Mouse (Mus musculus): ENCODE data around the gene Fbxl7. TPM values are rescaled to one million over a fixed set of nuclear protein-coding genes. Genes with fewer than 3 reads are reported as not detected.

The Fbxl7 gene
- polyA plus RNA-seq (2012; rRNA removed): 3.9 TPM in 2 replicates

DNA sequence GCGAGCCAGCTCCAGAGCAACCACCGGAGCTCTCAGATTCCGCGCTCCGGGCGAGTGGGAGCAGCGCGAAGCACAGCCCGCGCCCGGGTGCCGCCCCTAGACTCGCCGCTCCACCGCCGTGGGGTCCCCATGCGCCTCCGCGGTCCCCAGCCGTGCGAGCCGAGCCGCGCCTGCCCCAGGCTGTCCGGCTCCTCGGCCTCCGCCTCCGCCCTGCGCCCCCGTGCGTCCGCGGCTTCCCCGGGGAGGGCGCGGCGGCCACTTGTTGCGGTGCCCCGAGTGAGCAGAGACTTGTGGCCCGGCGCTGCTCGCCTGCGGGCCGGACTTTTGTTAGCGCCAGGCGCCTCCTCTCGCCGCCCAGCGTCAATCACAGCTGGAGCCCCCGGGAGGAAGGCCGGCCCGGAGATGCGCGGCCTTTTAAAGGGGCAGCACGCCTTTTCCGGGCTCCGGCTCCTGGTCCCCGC is at the start of gene Fbxl7:
Gene Fbxl7, minus strand, starts transcription at position 330 of the 461 bp plus-strand sequence.
- no peak for DNase-seq (ENCODE audit: low read depth)

DNA sequence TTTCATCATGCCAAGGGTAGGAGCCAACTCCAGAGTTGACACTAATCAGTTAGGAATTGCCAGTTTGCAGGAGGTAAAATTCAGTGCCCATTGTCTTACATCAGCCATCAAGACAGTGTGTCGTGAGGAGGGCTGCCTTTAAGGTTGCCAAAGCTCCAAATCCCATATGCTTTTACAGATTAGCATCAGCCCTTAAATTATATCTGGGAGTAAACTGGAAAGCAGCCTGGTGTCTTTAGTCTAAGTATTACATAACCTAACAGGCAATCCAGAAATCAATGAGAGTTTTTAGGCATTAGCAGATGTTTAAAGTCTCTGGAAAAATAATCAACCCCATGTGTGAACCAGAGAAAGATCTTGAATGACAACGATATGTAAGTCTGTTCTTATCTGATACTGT is 26.6 kb upstream of the Fbxl7 start:
- no peak for DNase-seq (ENCODE audit: low read depth)

DNA sequence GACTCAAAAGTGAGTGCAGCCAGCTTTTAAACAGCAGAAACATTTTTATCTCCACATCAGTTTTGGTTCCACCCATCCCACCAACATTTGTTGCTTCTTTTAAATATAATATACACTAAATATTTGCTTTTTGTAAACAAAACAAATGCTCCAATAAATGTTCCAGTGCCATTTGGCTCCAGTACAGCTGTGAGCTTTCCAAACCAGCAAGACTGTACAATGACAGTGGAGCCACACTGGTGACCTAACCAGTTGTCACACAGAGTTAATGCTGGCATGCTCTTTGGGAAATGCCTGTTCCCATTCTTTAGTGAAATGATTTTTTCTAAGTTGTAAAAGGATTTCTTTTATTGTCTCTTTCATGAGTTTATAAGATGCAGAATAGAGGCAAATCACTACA is 18.0 kb upstream of the Fbxl7 start:
- DNase-seq (ENCODE audit: low read depth): no peak

DNA sequence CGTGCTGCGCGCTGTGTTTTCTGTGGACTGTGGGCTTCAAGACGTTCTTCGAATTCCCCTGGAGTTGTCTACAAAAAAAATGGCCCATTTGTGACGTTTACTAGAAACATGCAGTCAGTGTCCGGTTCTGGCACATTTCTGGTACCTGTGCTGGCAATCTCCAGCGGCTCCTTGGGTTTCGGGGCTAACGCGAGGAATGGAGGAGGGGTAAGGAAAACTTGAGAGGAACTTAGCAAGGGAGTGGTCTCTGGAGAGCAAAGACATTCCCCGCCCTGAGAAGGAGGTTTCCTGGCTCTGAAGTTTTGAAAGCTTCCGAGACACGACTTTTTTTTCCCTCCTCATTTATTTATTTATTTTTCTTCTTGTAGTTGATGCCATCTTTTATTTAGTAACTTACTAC is 381 bp upstream of the Fbxl7 start:
- no peak for DNase-seq (ENCODE audit: low read depth)

DNA sequence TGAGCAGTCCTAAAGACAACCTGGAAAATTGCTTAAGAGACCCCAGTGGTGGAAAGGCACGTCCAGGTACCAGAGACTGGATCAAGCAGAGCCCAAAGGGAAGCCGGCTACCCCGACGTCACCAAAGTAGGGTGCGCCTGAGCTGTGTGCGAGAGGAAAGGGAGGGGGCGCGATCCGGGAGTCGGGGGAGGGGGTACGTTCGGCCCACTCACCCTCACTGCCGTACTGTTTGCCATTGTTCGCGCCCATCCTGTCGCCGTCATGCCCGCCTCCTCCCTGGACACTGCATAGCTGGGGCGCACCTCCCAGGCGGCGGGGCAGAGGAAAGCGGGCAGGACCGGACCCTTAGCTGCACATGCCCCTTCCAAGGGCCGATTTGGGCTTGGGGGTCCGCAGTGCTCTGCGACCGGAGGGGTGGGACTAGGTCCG is 565 bp downstream of the Fbxl7 start:
- no peak for DNase-seq (ENCODE audit: low read depth)

DNA sequence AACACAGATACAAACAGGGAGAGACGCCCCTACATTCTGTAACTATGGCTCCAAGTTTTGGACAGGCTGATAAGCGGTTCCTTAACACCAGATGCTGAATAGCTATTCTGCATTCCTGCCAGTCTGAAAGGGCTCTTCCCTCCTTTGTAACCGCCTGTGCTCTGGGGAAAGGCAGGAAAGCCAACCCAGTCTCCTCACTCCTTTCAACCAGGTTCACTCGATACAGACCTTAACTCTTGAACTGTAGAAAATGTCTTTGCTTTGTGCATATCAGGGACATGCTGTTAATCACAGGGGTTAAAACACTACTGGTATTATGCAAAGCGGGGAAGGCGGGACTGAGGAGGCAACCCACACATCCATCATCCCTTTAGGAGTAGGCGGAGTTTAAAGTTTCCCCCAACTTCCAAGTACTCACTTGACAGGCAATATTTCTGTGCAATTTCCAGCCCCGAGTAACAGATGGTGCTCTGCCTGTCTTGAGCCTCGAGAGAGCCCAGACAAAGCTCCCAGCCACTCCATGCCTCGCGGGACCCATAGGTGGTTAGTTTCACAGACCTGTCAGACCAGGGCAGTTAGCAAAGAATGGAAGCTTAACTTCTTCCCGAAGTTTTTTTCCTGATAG is 1.2 kb downstream of the Fbxl7 start:
- DNase-seq (ENCODE audit: low read depth): no peak

DNA sequence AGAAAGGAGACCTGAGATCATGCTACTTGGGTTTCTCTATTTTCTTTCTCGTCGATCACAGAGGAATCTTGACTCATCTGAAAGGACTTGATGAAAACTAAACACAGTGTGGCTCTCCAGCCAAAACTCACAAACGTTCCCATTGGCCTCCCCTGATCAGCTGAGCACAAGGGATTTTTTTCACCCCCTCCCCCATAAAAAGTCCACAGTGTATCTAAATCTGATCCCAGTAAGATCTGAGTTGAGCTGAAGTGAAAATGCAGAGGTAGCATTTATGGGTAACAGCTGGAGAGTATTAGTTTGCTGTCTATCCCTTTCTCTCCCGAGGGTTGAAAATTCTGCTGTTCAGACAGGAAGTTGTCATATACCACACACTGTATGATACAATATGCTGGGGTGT is 2.2 kb downstream of the Fbxl7 start:
- DNase-seq (ENCODE audit: low read depth): no peak

DNA sequence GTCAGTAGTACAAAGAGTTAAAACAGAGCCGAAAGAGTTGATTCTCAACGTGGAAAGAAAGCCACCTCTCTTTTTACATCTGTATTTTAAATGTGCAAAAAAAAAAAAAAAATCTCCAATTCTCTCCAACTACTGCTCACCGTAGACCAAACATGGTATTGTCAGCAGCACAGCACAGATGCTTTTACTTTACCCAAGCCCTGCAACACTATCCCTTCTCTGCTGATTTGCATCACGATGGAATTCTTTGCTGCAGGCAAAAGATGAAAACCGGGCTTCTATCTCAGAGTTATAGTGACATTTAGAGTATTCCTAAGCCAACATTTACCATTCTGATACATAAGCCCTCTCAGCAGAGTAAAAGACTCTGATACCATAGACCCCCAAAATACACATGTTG is 5.4 kb downstream of the Fbxl7 start:
- DNase-seq (ENCODE audit: low read depth): no peak

DNA sequence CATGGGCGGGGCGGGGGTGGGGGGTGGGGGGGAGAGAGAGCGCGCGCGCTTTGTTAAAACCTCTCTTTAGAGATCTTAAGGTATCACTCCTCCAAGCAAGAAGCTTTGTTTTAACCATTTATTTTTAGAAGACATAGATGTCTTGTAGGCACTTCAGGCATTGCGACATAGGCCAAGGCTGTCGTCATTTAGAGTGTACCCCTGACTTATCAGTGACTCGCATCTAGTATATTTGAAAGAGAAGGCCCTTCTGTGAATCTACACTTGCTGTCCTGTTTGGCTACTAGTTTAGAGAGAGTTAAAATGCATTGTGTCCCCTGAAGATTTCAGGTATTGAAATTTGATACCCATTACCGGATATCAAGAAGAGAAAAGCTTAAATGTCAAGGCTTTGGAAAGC is 7.2 kb downstream of the Fbxl7 start:
- DNase-seq (ENCODE audit: low read depth): no peak

DNA sequence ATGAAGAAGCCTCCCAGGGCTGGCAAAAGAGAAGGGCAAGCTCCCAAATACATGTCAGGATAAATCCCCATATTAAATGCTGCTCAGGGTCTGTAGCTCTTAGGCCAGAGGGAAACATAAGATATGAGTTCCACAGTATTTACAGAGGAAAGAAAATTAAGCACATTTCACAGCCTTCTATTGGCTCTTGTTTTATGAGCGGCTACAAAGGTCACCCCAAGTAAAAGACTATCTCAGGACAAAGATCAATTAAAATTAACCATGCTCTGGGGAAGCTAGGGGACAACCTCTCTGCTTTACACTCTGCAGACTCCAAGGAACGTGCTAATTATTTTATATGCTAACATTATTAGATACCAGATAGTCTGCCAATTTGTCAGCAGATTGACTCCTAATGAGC is 9.4 kb downstream of the Fbxl7 start:
- no peak for DNase-seq (ENCODE audit: low read depth)

DNA sequence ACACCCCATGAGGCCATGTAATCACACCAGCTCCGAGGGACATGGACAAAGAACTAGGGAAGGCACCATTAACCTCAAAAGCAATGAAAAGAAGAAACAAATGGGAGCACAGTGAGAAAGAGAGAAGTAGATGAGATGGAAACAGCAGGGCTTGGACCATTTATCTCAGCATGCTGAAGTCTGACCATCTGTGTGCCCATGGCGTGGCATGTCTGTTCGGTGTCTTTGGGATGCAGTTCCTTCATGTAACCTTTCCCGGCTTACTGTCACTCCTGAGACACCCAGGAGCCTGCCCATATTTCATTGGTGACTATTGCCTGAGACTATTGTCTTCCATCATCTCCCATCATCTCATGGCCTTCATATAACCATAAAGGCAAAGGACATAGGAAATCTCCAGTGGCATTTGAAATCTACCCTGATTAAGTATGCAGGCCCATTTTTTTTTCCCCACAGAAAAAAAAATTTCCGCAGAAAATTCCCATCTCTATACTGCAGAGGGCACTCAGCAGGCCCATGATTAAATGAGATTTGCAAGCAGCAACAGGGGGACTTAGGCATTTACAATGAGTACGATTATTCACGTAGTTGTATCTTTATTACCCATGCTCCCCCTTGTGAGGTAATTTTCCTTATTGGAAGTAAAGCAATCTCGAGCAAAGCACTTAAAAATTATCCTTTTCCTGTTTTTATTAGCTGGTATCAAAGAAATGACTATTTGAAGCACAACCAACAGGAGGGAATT is 15.0 kb downstream of the Fbxl7 start:
- no peak for DNase-seq (ENCODE audit: low read depth)

DNA sequence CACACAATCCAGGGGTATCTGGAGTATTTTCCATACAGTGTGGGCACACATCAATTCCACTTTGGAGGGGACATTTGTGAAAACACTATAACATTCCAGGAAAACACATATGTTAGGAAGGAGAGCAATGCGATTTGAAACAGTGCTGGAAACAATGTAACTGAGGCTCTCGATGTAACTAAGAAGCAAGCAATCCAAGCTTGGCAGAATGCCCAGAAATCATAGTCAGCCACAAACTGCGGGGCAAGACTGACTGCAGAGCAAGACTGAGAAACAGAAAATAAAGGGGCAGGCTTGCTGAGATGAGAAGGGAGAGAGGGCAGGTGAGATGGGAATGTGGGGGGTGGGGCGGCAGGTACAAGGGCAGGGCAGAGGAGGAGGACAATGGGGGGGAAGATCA is 19.7 kb downstream of the Fbxl7 start:
- DNase-seq (ENCODE audit: low read depth): no peak

DNA sequence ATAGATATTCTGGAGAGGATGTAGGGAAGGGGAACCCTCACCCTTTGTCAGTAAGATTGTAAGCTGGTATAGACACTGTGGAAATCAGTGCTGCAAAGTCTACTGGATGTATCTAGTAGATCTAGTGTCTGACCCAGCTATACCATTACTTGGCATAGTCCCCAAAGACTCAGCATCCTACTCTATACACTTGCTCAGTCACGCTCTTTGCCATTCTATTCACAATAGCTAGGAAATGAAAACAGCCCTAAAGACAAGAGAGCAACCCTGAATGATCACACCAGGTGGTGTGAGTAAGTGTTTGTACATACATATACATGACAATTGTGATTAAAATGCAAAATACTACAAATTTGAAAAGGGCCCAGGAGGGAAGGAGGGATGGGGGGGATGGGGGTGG is 23.1 kb downstream of the Fbxl7 start:
- DNase-seq (ENCODE audit: low read depth): no peak

DNA sequence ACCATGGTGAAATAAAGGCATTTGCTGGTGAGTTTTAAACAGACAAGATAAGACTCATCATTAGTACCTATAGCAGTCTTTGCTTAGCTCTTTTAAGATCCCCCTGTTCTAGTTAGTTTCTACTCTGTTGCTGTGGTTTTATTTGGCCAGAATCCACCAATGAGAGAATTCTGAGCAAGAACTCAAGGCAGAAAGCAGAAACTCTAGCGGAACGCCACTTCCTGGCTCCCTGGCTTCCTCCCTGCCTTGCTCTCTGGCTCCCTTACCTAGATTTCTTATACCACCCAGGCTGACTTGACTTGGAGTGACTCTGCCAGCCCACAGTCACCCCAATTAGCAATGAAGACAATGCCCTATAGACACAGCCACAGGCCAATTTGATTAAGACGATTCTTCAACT is 26.2 kb downstream of the Fbxl7 start:
- DNase-seq (ENCODE audit: low read depth): no peak

DNA sequence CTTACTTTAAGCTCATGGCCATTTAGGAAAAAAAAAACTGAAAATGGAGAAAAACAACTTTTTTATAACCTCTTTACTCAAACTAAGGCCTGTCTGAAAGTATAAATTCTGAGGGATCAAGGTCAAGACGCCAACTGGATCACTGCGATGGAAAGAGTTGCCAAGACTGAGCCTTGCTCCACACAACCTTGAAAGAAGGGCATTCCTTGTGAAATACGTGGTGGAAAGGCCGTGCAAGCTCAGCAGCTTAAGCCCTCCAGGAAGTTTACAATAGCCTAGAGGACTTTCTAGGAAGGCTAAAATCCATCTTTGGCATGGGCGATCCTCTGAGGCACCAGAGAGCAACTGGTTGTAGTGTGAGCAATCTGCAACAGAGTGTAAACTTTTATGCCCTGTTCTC is 27.9 kb downstream of the Fbxl7 start:
- no peak for DNase-seq (ENCODE audit: low read depth)

DNA sequence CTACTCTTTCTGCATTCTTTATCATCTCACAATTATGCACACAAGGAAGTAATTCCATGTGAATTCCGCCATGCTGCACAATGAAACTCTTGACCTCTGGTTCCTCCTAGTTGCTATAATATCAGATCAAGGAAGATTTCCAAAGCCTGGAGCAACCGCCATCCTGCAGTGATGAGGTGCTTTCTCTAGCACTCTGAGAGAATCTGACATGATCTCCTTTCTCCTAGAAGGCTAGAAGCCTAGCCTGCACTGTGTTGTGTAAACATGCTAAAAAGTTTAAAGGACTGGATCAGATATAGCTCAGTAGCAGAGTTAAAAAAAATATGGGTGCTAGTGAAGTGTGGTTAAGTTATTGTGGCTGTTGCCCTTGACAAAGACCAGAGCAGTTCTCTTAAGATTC is 33.2 kb downstream of the Fbxl7 start:
- DNase-seq (ENCODE audit: low read depth): no peak

DNA sequence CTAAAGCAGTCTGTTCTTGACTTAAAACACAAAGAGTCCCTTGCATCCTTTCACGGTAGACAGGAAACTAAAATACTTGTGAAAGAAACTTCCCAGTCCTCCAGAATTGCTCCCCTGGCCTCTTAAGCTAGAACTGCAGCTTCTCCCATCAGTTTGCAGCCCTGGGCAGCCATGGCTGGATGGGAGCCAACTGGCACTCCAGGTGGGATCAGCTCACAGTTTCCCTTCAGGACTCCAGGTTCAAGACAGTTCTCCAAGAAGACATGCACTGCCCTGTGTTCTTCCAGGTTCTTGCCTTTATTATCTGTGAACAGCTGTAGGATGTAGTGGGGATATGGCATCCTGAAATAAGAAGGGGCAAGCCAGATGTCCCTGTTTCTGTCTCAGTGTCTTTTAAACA is 45.8 kb downstream of the Fbxl7 start:
- DNase-seq (ENCODE audit: low read depth): no peak

DNA sequence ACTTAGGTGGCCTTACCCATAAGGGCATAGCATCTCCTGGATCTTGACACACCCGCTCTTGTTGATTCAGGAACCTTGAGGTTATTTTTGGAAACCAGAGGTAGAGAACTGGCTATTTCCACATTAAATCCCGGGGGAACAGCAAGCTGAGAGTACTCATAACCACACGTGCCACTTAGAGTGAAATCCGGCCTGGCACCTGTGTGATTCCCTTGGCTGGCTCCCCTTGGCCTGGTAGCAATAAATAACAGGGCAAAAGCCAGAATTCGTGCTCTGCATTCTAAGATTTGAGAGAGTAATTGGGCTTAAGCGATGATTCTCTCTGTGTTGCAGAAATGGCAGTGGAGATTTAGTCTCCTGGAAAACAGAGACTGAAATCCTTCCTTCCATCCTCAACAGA is 53.2 kb downstream of the Fbxl7 start:
- DNase-seq (ENCODE audit: low read depth): no peak

DNA sequence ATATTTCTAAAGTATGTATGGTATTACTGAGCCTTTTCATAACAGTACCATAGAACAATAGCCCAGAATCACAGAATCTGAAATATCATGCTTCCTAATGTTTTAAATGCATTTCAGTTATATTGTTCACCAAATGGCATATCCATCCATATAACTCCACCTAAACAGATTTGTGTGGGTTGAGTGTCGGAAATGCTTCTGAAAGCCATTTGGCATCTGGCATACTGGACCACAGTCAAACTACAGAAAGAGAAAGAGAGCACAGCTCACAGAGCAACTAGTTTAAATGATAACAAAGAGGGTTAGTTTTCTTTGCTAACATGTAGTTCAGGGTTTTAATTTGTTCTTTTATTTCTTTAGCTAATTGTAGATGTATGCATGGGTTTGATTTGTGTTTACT is 57.0 kb downstream of the Fbxl7 start:
- DNase-seq (ENCODE audit: low read depth): no peak

DNA sequence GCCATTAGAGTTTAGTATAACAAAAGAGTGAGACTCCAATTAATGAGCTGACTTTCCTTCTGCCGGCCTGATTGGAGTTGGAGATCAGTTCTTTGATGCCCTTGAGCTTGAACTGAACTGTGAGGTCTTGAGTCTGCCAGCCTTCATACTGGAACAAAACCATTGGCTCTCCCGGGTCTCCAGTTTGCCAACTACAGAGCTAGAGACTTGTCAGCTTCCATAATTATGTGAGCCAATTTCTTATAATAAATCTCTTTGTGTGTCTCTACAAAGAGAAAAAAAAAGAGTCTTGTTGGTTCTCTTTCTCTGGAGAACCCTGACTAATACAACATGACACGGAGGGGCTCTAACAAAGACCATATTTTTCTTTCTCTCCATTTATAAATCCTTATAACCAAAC is 58.2 kb downstream of the Fbxl7 start:
- no peak for DNase-seq (ENCODE audit: low read depth)

DNA sequence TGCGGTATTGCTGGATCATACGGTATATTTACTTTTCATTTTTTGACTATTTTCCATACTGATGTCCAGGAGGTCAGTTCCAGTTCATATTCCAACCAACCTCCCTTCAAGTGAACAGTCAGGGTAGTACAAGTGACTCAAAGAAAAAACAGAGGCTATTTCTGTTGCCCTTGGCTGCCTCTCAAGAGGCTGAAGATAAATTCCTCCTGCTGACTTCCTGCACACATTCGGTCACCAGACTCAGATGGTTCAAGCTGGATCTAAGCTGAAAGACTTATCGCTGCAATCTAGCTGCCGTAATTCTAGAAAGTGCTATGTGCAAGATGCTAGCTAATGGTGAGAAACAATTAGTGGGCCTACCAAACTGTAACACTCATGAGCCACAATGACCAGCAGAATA is 61.0 kb downstream of the Fbxl7 start:
- DNase-seq (ENCODE audit: low read depth): no peak

DNA sequence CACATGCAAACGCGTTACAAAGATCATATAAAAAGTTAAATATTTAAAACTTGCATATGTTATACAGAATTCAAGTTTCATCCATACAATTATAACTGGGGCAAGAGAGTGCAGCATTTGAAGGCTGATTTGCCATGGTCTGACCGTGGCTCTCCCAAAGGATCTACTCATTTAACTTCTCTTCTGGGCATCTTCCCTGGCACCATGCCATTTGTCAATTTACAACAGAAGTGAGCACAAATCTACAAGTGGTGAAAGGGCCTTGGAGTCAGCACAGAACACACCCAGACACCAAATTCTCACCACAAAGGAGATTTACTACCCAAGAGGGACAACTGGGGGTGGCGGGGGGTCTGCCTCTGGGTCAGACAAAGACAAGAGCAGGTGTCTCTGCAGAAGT is 64.2 kb downstream of the Fbxl7 start:
- DNase-seq (ENCODE audit: low read depth): no peak

DNA sequence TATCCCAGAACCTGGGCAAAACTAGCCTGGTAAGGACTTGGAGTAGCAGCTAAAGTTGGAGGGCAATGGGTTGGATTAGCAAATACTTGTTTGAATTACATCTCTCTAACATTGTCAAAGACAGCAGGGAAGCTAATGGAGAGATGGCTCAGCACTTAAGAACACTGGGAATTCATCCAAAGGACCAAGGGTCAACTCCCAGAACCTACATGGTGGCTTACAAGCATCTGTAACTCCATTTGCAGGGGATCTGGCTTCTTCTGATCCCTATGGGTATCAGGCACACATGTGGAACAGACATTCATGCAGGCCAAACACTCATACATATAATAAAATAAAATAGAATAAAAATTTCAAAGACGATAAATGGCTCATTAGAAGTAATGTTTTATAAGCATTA is 78.4 kb downstream of the Fbxl7 start:
- no peak for DNase-seq (ENCODE audit: low read depth)

DNA sequence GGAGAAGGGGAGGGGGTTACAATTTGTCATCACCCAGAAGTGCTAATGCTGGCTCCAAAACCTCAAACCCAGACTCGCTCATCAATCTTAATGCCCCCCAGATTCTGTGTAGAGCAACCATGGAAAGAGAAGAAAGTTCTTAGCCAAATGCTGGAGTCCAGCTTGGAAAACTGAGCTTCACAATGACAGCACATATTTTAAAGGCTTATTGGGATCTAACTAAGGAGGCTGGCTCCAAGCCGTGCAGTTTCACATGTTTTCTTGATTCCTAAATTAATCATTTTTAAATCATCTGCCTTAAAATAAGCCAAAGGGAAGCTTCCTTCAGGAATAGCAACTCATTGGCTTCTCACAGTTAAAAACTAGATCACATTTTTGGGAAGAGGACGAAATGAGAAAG is 82.5 kb downstream of the Fbxl7 start:
- DNase-seq (ENCODE audit: low read depth): no peak

Data from gonadal fat pad, adult 2 months (tissue).